Mouse (Mus musculus): Measurements from ENCODE around the gene Islr. TPM values are rescaled to one million over a fixed set of nuclear protein-coding genes. Genes with fewer than 3 reads are reported as not detected.

Gene Islr
- total and polyA plus RNA-seq, 3 experiments = not detected

- Histone ChIP-seq H3K79me2 (ENCODE audit: control insufficient read depth, insufficient read depth, low read length, poor library complexity) (no peaks in the 10 kb centered on the region), H3K36me3 (ENCODE audit: control insufficient read depth in 1 of 2, insufficient read depth in 2 of 2, low read length in 2 of 2) (no peaks in the 10 kb centered on the region), H3K4me1 (ENCODE audit: control insufficient read depth in 1 of 2, insufficient read depth in 2 of 2, low read length in 2 of 2) (no peaks in the 10 kb centered on the region), H3K9ac (ENCODE audit: control insufficient read depth, low read depth, low read length, poor library complexity, severe bottlenecking) (no peak overlapping the region), H3K9me3 (replicated peaks; ENCODE audit: insufficient read depth, low read length) (no peaks in the 10 kb centered on the region), H3K27ac (ENCODE audit: control insufficient read depth, low read depth, low read length) (no peak overlapping the region), H3K4me3 (ENCODE audit: control insufficient read depth in 1 of 2, insufficient read depth in 1 of 2, low read depth in 2 of 2, low read length in 2 of 2) (no peak overlapping the region), H3K27me3 (ENCODE audit: control insufficient read depth in 1 of 2, insufficient read depth in 2 of 2, low read length in 2 of 2) (peaks cover 3 to 5% of the 10 kb centered on the region in 2 experiments; a peak in 3 of 4 replicates)
- DNase-seq (ENCODE audit: low read depth, low spot score) = no peak
- TF ChIP-seq HCFC1 (IDR thresholded peaks at IDR 0.05; ENCODE audit: low read depth, low read length) = no peak
- no peak for TF ChIP-seq ZKSCAN1 (IDR thresholded peaks at IDR 0.05; ENCODE audit: low read depth, low read length)
- TF ChIP-seq ZC3H11A (IDR thresholded peaks at IDR 0.05; ENCODE audit: low read depth, low read length) = no peak
- no peak for TF ChIP-seq POLR2A (IDR thresholded peaks at IDR 0.05; ENCODE audit: control insufficient read depth in 1 of 2, insufficient read depth in 1 of 2, low read depth in 1 of 2, low read length in 2 of 2, poor library complexity in 1 of 2)
Observed at GRCm38 (mm10) chr9:58112321-58112751, 91.8 kb downstream of the Islr start.

DNA sequence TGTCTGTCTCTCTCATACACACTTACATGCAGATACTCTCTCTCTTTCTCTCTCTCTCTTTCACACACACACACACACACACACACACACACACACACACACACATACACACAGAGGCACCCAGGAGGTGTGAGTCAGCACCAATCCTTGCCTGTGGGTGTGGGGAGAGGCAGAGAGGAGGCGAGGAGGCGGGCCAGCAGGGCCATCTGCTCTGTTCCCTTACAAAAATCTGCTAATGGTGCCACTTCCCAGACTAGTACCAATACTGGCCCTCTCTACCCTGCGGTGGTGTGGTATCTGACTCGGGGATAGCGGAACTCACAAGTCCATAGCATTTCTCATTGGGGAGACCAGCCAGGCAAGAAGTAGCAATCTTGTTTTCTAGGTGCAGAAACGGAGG lies 92.7 kb downstream of the Islr start:
- Histone ChIP-seq H3K4me3 (ENCODE audit: control insufficient read depth in 1 of 2, insufficient read depth in 1 of 2, low read depth in 2 of 2, low read length in 2 of 2) (no peak overlapping the region), H3K4me1 (ENCODE audit: control insufficient read depth in 1 of 2, insufficient read depth in 2 of 2, low read length in 2 of 2) (no peaks in the 10 kb centered on the region), H3K9ac (ENCODE audit: control insufficient read depth, low read depth, low read length, poor library complexity, severe bottlenecking) (no peak overlapping the region), H3K79me2 (ENCODE audit: control insufficient read depth, insufficient read depth, low read length, poor library complexity) (no peaks in the 10 kb centered on the region), H3K27ac (ENCODE audit: control insufficient read depth, low read depth, low read length) (no peak overlapping the region), H3K9me3 (replicated peaks; ENCODE audit: insufficient read depth, low read length) (no peaks in the 10 kb centered on the region), H3K36me3 (ENCODE audit: control insufficient read depth in 1 of 2, insufficient read depth in 2 of 2, low read length in 2 of 2) (no peaks in the 10 kb centered on the region), H3K27me3 (ENCODE audit: control insufficient read depth in 1 of 2, insufficient read depth in 2 of 2, low read length in 2 of 2) (peaks cover 0 to 3% of the 10 kb centered on the region in 2 experiments; a peak in 2 of 4 replicates)
- no peak for DNase-seq (ENCODE audit: low read depth, low spot score)
- TF ChIP-seq UBTF (IDR thresholded peaks at IDR 0.05; ENCODE audit: borderline replicate concordance, insufficient read depth, low read depth, low read length) (no peak), MAFK (IDR thresholded peaks at IDR 0.05; ENCODE audit: borderline replicate concordance, low read depth, low read length) (no peak), SMC3 (IDR thresholded peaks at IDR 0.05; ENCODE audit: low read depth, low read length) (no peak), EP300 (IDR thresholded peaks at IDR 0.05; ENCODE audit: low read depth in 1 of 2, low read length in 2 of 2) (no peak), KAT2A (conservative IDR thresholded peaks at IDR 0.05; ENCODE audit: low read depth, low read length) (no peak), CHD2 (IDR thresholded peaks at IDR 0.05; ENCODE audit: low read length) (no peak), USF1 (IDR thresholded peaks at IDR 0.05; ENCODE audit: low read depth, low read length) (no peak), JUND (IDR thresholded peaks at IDR 0.05; ENCODE audit: low read depth, low read length) (no peak), POLR2A (IDR thresholded peaks at IDR 0.05; ENCODE audit: control insufficient read depth in 1 of 2, insufficient read depth in 1 of 2, low read depth in 1 of 2, low read length in 2 of 2, poor library complexity in 1 of 2) (no peak), E2F4 (IDR thresholded peaks at IDR 0.05; ENCODE audit: borderline replicate concordance, low read depth, low read length) (no peak), ZMIZ1 (IDR thresholded peaks at IDR 0.05; ENCODE audit: low read depth, low read length) (no peak), SIN3A (IDR thresholded peaks at IDR 0.05; ENCODE audit: low read length) (no peak), MEF2A (IDR thresholded peaks at IDR 0.05; ENCODE audit: extremely low read depth, insufficient replicate concordance, low read depth, low read length, poor library complexity, severe bottlenecking) (no peak), MXI1 (IDR thresholded peaks at IDR 0.05; ENCODE audit: low read depth, low read length) (no peak), POLR2AphosphoS5 (IDR thresholded peaks at IDR 0.05; ENCODE audit: borderline replicate concordance, low read depth, low read length) (no peak), MYC (IDR thresholded peaks at IDR 0.05; ENCODE audit: low read depth, low read length) (no peak)

Measured in MEL (cell line).